In the genomic region with DNA sequence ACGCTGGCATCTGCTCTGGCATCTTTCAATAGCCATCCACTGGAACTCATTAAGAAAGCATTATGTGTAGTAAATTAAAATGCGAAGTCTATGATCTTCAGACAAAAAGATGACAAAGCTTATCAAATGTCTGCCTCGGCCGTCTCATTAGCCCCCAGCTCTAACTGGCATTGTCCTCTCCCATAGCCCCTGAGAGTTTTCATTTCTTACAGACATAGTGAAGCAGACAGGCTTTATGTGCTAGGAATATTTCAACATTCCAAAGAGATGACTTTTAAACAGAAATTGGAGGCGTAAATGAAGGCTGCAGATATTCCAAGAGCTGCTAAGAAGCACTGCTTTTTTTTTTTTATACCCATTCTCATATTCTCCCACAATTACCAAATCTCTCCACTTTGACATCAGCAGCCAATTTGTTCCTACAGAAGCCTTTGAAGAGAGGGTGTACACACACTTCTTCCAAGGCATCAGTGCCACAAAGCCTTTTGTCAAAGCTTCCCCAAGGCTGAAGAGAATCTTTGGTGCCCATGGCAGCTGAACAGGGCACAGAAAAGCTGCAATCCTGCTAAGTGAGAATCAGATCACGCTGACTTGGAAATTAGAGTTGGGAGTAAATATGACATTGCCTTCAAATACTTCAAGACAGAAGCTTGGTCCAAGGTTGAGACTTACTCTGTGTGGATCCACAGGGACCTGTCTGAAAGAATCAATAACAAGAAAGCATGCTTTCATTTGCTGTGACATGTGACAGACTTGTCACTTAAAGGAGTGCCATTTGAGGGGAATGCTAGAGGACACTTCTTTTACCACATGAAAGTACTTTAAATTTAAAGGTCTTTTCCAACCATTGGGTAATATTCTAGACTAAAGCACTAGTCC, we compare ENCODE assay signal across 23 mouse cellular contexts.
DNase-seq lines count a peak whose midpoint lies in the region; ATAC-seq and TF ChIP-seq lines count a peak whose summit lies in the region.
"Had no signal": no experiment of that assay in that cellular context is flagged by ENCODE, and none has a peak within 500 bp of the region (broad histone marks: within the 10 kb centered on the region; RNA-seq: fewer than 3 reads in every experiment).

No protein-coding gene starts in this region.

- H3K4me1 ChIP-seq in hindbrain, embryonic 12.5 days, result peaks cover 12% of the 10 kb centered on the region
- H3K4me1 ChIP-seq in hindbrain, embryonic 11.5 days (replicated peaks; ENCODE audit: control insufficient read depth, insufficient read depth, low read length), result no peaks in the 10 kb centered on the region
- H3K4me1 ChIP-seq in hindbrain, embryonic 14.5 days (replicated peaks; ENCODE audit: control insufficient read depth, insufficient read depth, low read length), result peaks cover 25% of the 10 kb centered on the region
- peaks cover 21% of the 10 kb centered on the region for H3K4me1 ChIP-seq in midbrain, embryonic 15.5 days
- H3K4me1 ChIP-seq: embryonic facial prominence, embryonic 15.5 days; heart, embryonic 15.5 days; limb, embryonic 15.5 days; liver, embryonic 15.5 days had no signal

- ATAC-seq in hindbrain, embryonic 12.5 days (ENCODE audit: low FRiP score), result peak; percentile 42; the same call in 1 of the 2 replicates
- ATAC-seq in hindbrain, embryonic 11.5 days (ENCODE audit: low FRiP score), result no peak
- ATAC-seq in hindbrain, embryonic 14.5 days (ENCODE audit: low FRiP score), result no peak
- peak; percentile 74 for ATAC-seq in midbrain, embryonic 15.5 days (replicated peaks)
- ATAC-seq in monocyte, adult 5-6 weeks (replicated peaks; ENCODE audit: insufficient number of reproducible peaks, low FRiP score, low TSS enrichment, poor library complexity, severe bottlenecking), result no peak

- no peak overlapping the region for H3K9ac ChIP-seq in hindbrain, embryonic 12.5 days
- no peak overlapping the region for H3K9ac ChIP-seq in hindbrain, embryonic 11.5 days (ENCODE audit: low read depth, low read length)
- H3K9ac ChIP-seq in hindbrain, embryonic 14.5 days, result no peak overlapping the region
- H3K9ac ChIP-seq in midbrain, embryonic 15.5 days, result no peak overlapping the region
- H3K9ac ChIP-seq: embryonic facial prominence, embryonic 15.5 days; heart, embryonic 15.5 days; limb, embryonic 15.5 days; liver, embryonic 15.5 days had no signal

- intact Hi-C loops in heart, postnatal 25 days (cut with DNase I), result no loop called here

- H3K4me3 ChIP-seq in hindbrain, embryonic 12.5 days, result no peak overlapping the region
- no peak overlapping the region for H3K4me3 ChIP-seq in hindbrain, embryonic 11.5 days (ENCODE audit: low read depth, low read length)
- no peak overlapping the region for H3K4me3 ChIP-seq in hindbrain, embryonic 14.5 days (replicated peaks; ENCODE audit: low read length)
- H3K4me3 ChIP-seq in midbrain, embryonic 15.5 days, result no peak overlapping the region
- H3K4me3 ChIP-seq: embryonic facial prominence, embryonic 15.5 days; heart, embryonic 15.5 days; layer of hippocampus, adult 2 months; limb, embryonic 15.5 days; liver, embryonic 15.5 days had no signal

- no peak for DNase-seq in hindbrain, embryonic 11.5 days (ENCODE audit: low spot score)
- peak; percentile 85 for DNase-seq in brain, embryonic 14.5 days (ENCODE audit: low read depth)
- DNase-seq in hindbrain, embryonic 14.5 days (ENCODE audit: low spot score), result no peak
- no peak for DNase-seq in adrenal gland, postnatal 36 days
- DNase-seq in heart, postnatal 25 days (ENCODE audit: low spot score), result no peak
- DNase-seq: adrenal gland, postnatal 25 days; cerebellum, adult 2 months; cerebellum, postnatal 36 days; gastrocnemius, postnatal 10 days; heart, adult 18-20 months; kidney, adult 18-20 months; kidney, postnatal 14 days; layer of hippocampus, postnatal 36 days had no signal

- TF ChIP-seq POLR2A in brain, embryonic 14.5 days (IDR thresholded peaks at IDR 0.05; ENCODE audit: borderline replicate concordance, extremely low read depth, insufficient read depth, insufficient read length, poor library complexity, severe bottlenecking), result no peak

- H3K9me3 ChIP-seq in hindbrain, embryonic 12.5 days (replicated peaks), result no peaks in the 10 kb centered on the region
- no peaks in the 10 kb centered on the region for H3K9me3 ChIP-seq in hindbrain, embryonic 11.5 days (ENCODE audit: control insufficient read depth, low read length)
- no peaks in the 10 kb centered on the region for H3K9me3 ChIP-seq in hindbrain, embryonic 14.5 days (ENCODE audit: control insufficient read depth, low read length)
- no peaks in the 10 kb centered on the region for H3K9me3 ChIP-seq in midbrain, embryonic 15.5 days
- H3K9me3 ChIP-seq: embryonic facial prominence, embryonic 15.5 days; G1E; heart, embryonic 15.5 days; limb, embryonic 15.5 days; liver, embryonic 15.5 days had no signal

- no peaks in the 10 kb centered on the region for H3K27me3 ChIP-seq in hindbrain, embryonic 12.5 days
- H3K27me3 ChIP-seq in hindbrain, embryonic 11.5 days (ENCODE audit: control insufficient read depth, insufficient read depth, low read length), result no peaks in the 10 kb centered on the region
- H3K27me3 ChIP-seq in hindbrain, embryonic 14.5 days (ENCODE audit: control insufficient read depth, insufficient read depth, low read length), result no peaks in the 10 kb centered on the region
- no peaks in the 10 kb centered on the region for H3K27me3 ChIP-seq in midbrain, embryonic 15.5 days (replicated peaks)
- H3K27me3 ChIP-seq: embryonic facial prominence, embryonic 15.5 days; heart, embryonic 15.5 days; limb, embryonic 15.5 days; liver, embryonic 15.5 days had no signal

- TF ChIP-seq CTCF in brain, embryonic 14.5 days (IDR thresholded peaks at IDR 0.05; ENCODE audit: borderline replicate concordance, extremely low read depth, insufficient read depth, insufficient read length), result no peak

- no peak overlapping the region for H3K4me2 ChIP-seq in hindbrain, embryonic 12.5 days (replicated peaks)
- no peak overlapping the region for H3K4me2 ChIP-seq in hindbrain, embryonic 11.5 days (replicated peaks; ENCODE audit: low read depth, low read length)
- 0 out of 2 replicates have a peak overlapping the region, but pooled peaks have one; percentile 8 for H3K4me2 ChIP-seq in hindbrain, embryonic 14.5 days (replicated peaks)
- H3K4me2 ChIP-seq in midbrain, embryonic 15.5 days, result no peak overlapping the region
- H3K4me2 ChIP-seq: embryonic facial prominence, embryonic 15.5 days; heart, embryonic 15.5 days; limb, embryonic 15.5 days; liver, embryonic 15.5 days had no signal

- H3K27ac ChIP-seq in hindbrain, embryonic 12.5 days, result peak overlapping the region; percentile 62; the same call in 1 of the 2 replicates
- H3K27ac ChIP-seq in hindbrain, embryonic 11.5 days (ENCODE audit: low read depth, low read length), result no peak overlapping the region
- peak overlapping the region; percentile 64; the same call in 1 of the 2 replicates for H3K27ac ChIP-seq in hindbrain, embryonic 14.5 days
- H3K27ac ChIP-seq in midbrain, embryonic 15.5 days, result peak overlapping the region; percentile 66
- H3K27ac ChIP-seq: embryonic facial prominence, embryonic 15.5 days; heart, embryonic 15.5 days; layer of hippocampus, adult 2 months; limb, embryonic 15.5 days; liver, embryonic 15.5 days; macrophage had no signal

- H3K36me3 ChIP-seq in hindbrain, embryonic 12.5 days, result no peaks in the 10 kb centered on the region
- H3K36me3 ChIP-seq in hindbrain, embryonic 11.5 days (ENCODE audit: control insufficient read depth, insufficient read depth, low read length), result no peaks in the 10 kb centered on the region
- H3K36me3 ChIP-seq in hindbrain, embryonic 14.5 days (replicated peaks; ENCODE audit: control insufficient read depth, insufficient read depth), result no peaks in the 10 kb centered on the region
- H3K36me3 ChIP-seq in midbrain, embryonic 15.5 days (replicated peaks), result no peaks in the 10 kb centered on the region
- H3K36me3 ChIP-seq: embryonic facial prominence, embryonic 15.5 days; G1E; heart, embryonic 15.5 days; limb, embryonic 15.5 days; liver, embryonic 15.5 days had no signal

- whole genome bisulfite sequencing in hindbrain, embryonic 12.5 days, result 59% methylated on average over 6 of the region's 6 CpGs
- 70% methylated on average over 6 of the region's 6 CpGs for WGBS in hindbrain, embryonic 11.5 days
- WGBS in hindbrain, embryonic 14.5 days, result 37% methylated on average over 6 of the region's 6 CpGs
- whole genome bisulfite sequencing in midbrain, embryonic 15.5 days, result 29% methylated on average over 6 of the region's 6 CpGs

Comparison
In these comparisons a context has a peak if more than half of its experiments do, and no peak if none do; other contexts are left out.
1. ATAC-seq: peak in hindbrain, embryonic 12.5 days (single experiment) and midbrain, embryonic 15.5 days (single experiment); none in hindbrain, embryonic 11.5 days (single experiment), hindbrain, embryonic 14.5 days (single experiment) and monocyte, adult 5-6 weeks (single experiment).